Mouse (Mus musculus) small intestine, adult 2 months (tissue): ENCODE measurements around the gene Mef2c.

Experiments
- CTCF ChIP-seq: fragments of 200-500 bp; IDR thresholded peaks from 2 replicates; pipeline ENCODE4 v1.5.1; 2012; ENCODE audit warnings: low read depth, mild to moderate bottlenecking, control low read depth, inconsistent platforms, low read length, moderate library complexity, mixed read lengths; ENCODE audit not compliant: insufficient replicate concordance, insufficient read length; ENCODE audit errors: extremely low read depth
- POLR2A ChIP-seq: fragments of 200-500 bp; IDR thresholded peaks from 2 replicates; pipeline ENCODE4 v1.6.1; 2012; ENCODE audit warnings: low read depth, mild to moderate bottlenecking, control low read depth, inconsistent platforms, low read length, moderate library complexity

DNA sequence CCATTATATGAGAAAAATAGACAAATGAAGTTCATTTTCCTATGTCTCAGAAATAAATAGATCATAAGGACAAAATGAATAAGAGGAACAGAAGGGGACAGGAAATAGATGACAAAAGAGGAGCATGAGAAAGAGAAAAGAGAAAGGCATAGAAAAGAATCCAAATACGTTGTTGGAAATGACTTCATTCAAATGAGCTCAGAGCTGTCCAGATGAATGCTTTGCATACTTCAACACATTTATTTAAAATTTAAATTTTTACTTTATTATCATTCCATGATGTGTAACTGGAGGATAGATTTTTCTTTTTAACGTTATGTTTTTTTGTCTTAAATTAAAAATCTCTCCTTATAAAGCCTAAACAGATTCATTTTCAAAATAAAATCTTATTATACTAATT lies 203.8 kb downstream of the Mef2c start:
- TF ChIP-seq CTCF (no peak), POLR2A (no peak)
